Mouse (Mus musculus): Measurements from ENCODE around the gene Crls1.

DNA sequence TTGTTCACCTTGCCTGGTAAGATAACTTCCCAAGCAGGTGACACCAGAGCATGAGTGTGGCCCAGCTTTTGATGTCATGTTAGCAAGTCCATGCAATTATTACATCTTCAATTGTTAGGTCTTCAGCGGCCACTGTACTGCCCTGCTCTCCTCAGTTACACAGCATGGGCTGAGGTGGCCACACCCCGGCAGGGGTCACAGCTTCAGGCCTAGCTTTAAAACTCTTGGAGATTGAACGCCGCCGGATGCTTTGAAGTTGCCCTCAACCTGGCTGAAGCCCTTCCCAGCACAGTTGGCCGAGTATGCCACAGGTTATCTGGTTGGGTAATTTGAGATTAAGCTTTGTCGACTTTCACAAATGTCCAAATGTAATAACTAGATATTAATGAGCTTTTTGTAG, 1.1 kb downstream of the Crls1 start:
- TF ChIP-seq POLR2A (IDR thresholded peaks at IDR 0.05; ENCODE audit: borderline replicate concordance, extremely low read depth, low read depth, low read length) (no peak), CTCF (IDR thresholded peaks at IDR 0.05; ENCODE audit: insufficient read depth, low read length) (no peak)

Data from lung, adult 2 months (tissue).